Mouse (Mus musculus) embryonic facial prominence, embryonic 13.5 days (tissue): ENCODE measurements around the gene Arhgap15. TPM values are rescaled to one million over a fixed set of nuclear protein-coding genes. Genes with fewer than 3 reads are reported as not detected.

ENCODE experiments used
- ATAC-seq: fragments of 200-750 bp; cut with Nextera tagmentation; 2 replicates; pipeline ENCODE4 v1.8.0; 2017; ENCODE audit warnings: low read depth; ENCODE audit not compliant: insufficient number of reproducible peaks, insufficient read depth, low FRiP score, low TSS enrichment
- H3K27ac ChIP-seq: fragments of 300-500 bp; sonication (generic); 2 replicates; pipeline ENCODE4 v1.5.1; 2015; ENCODE audit warnings: moderate library complexity, mild to moderate bottlenecking, inconsistent platforms
- H3K27me3 ChIP-seq: fragments of 300-500 bp; sonication (generic); 2 replicates; pipeline ENCODE4 v1.6.1; 2015; ENCODE audit warnings: mild to moderate bottlenecking, inconsistent platforms
- H3K36me3 ChIP-seq: fragments of 300-500 bp; sonication (generic); 2 replicates; pipeline ENCODE4 v1.6.1; 2015; ENCODE audit warnings: mild to moderate bottlenecking, inconsistent platforms
- H3K4me1 ChIP-seq: fragments of 300-500 bp; sonication (generic); 2 replicates; pipeline ENCODE4 v1.6.1; 2015; ENCODE audit warnings: inconsistent platforms
- H3K4me2 ChIP-seq: fragments of 300-500 bp; sonication (generic); 2 replicates; pipeline ENCODE4 v1.6.1; 2015; ENCODE audit warnings: moderate library complexity, mild to moderate bottlenecking, inconsistent platforms
- H3K4me3 ChIP-seq: fragments of 300-500 bp; sonication (generic); 2 replicates; pipeline ENCODE4 v1.5.1; 2015; ENCODE audit warnings: mild to moderate bottlenecking, inconsistent platforms
- H3K9ac ChIP-seq: fragments of 300-500 bp; sonication (generic); 2 replicates; pipeline ENCODE4 v1.6.1; 2015; ENCODE audit warnings: mild to moderate bottlenecking, inconsistent platforms
- H3K9me3 ChIP-seq: fragments of 300-500 bp; sonication (generic); 2 replicates; pipeline ENCODE4 v1.6.1; 2016; ENCODE audit warnings: inconsistent platforms
- WGBS: fragments of 180-500 bp; shearing (Covaris S2); methylation state at CpG from one replicate; pipeline ENCODE4 v1.1.7; 2015; ENCODE audit warnings: mixed read lengths; 5-methylcytosine and 5-hydroxymethylcytosine counted together
- polyA plus RNA-seq: library from polyadenylated mRNA; unstranded; fragments of >200 nt; fragmentation: Nextera tagmentation; extraction: Ambion mirVana; gene quantifications from 2 replicates; pipeline ENCODE4 v1.2.1, GENCODE M21; 2015

Gene Arhgap15
- polyA plus RNA-seq, 1 experiment from 2014 or later = 1.6 TPM

DNA sequence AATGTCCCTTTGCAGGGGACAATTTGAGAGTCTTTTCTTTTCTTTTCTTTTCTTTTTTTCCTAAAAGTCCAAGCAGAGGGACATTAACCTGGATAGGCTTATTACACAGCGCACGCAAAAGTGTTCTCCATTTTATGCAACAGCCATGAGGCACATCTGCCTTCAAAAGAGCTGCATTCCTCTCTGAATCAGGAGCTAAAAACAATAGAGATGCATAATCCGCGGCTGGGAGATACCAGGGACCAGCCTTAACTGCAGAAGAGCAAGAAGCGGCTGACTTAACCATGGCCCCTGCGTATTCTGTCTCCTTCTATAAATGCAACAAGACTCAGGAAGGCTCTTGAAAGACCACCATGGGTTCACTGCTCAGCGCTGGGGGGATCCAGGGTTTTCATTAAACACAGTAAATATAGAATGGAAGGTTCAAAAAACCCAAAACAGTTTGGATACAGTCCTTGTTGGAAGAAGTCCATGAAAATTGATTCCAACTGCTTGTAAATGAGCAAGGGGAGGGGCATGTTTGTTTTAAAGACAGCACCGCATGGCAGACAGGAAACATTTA is 689.0 kb downstream of the Arhgap15 start:
- peak overlapping the region; percentile 82 for H3K27ac ChIP-seq
- 29% methylated on average over 8 of the region's 8 CpGs for WGBS

DNA sequence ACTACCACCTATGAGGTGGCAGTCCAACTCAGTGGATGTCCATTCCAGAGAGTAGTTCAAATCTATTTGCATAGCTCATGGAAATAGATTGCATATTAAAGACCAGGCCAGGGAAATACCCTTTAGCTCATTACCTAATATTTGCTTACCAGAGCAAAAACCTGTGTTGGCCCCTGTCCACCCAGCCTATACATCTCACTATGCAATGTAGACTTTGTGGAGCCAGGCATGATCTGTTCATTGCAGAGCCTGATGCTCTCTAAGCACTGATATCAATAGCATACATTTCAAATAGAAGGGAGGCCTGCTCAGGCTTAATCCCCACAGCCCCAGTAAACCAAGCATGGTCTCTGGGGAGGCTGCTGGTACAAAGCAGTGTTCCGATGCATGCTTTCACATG is 689.4 kb downstream of the Arhgap15 start:
- Histone ChIP-seq H3K4me1 (peaks cover 22% of the 10 kb centered on the region), H3K4me2 (no peak overlapping the region), H3K27ac (peak overlapping the region; percentile 82), H3K9me3 (peaks cover 14% of the 10 kb centered on the region), H3K9ac (no peak overlapping the region), H3K36me3 (peaks cover 4% of the 10 kb centered on the region), H3K4me3 (no peak overlapping the region), H3K27me3 (no peaks in the 10 kb centered on the region)
- 59% methylated on average over 1 of the region's 1 CpGs for WGBS
- ATAC-seq = no peak

More for the DNA sequence above, 689.0 kb downstream of the Arhgap15 start:
- Histone ChIP-seq H3K4me2 (peak overlapping the region; percentile 44), H3K4me1 (peaks cover 22% of the 10 kb centered on the region), H3K4me3 (no peak overlapping the region), H3K9ac (no peak overlapping the region), H3K36me3 (peaks cover 4% of the 10 kb centered on the region), H3K9me3 (peaks cover 12% of the 10 kb centered on the region), H3K27me3 (no peaks in the 10 kb centered on the region)
- ATAC-seq = no peak

DNA sequence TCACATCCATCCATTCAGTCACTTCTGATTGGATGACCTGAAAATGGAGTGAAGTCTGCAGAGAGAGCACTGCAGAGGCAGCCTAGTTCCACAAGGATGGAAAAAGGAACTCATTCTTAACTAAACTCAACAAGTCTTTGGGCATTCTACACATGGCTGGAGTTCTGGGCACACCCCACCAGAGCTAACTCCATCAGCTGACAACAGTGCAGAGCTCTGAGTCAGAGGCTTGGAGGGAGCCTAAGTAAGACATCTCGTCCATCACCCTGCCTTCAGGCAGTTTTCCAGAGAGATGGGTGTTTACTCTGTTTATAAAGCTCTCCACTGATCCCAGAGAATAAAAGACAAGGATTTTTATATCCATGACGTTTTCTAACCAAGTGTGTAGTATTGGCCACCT is 696.3 kb downstream of the Arhgap15 start:
- no peak for ATAC-seq
- Histone ChIP-seq H3K36me3 (peaks cover 4% of the 10 kb centered on the region), H3K4me3 (no peak overlapping the region), H3K27me3 (no peaks in the 10 kb centered on the region), H3K9ac (no peak overlapping the region), H3K27ac (no peak overlapping the region), H3K4me2 (no peak overlapping the region), H3K9me3 (peaks cover 14% of the 10 kb centered on the region), H3K4me1 (0 out of 2 replicates have a peak, but pooled peaks cover 4% of the 10 kb centered on the region)
- 57% methylated on average over 2 of the region's 2 CpGs for WGBS

Other genes starting within 250 kb of the Arhgap15 start
- gene Kynu, start 193.5 kb upstream of the Arhgap15 start, polyA plus RNA-seq = 0.18 and 0.25 TPM in 2 replicates